ENCODE assay signal across 19 mouse cellular contexts in genomic region chr11:19961088-19961487, GRCm38 (mm10). TPM values are rescaled to one million over a fixed set of nuclear protein-coding genes. Genes with fewer than 3 reads are reported as not detected.
DNase-seq lines count a peak whose midpoint lies in the region; TF ChIP-seq lines count a peak whose summit lies in the region.
"Had no signal": no experiment of that assay in that cellular context is flagged by ENCODE, and none has a peak within 500 bp of the region (broad histone marks: within the 10 kb centered on the region; RNA-seq: fewer than 3 reads in every experiment).

No protein-coding gene starts in this region.

- DNase-seq in gastrocnemius, adult 2 months: no peak
- no peak for DNase-seq in gastrocnemius, postnatal 14 days
- peak; percentile 36 for DNase-seq in 3134 (ENCODE audit: extremely low read depth, insufficient read length, low spot score)
- peak; percentile 94 for DNase-seq in gonadal fat pad, adult 2 months (ENCODE audit: low read depth)
- DNase-seq in right cerebral cortex, postnatal 4 days: no peak
- DNase-seq in testis, postnatal 10 days (ENCODE audit: low spot score): no peak
- DNase-seq in heart, adult 8-10 months (ENCODE audit: low spot score): no peak
- DNase-seq: gastrocnemius, postnatal 36 days; heart, postnatal 36 days; kidney, adult 18-20 months; kidney, postnatal 25 days; right cerebral cortex, postnatal 25 days; thymus, postnatal 36 days had no signal

- peak overlapping the region; percentile 82; the same call in 1 of the 2 replicates for H3K27ac ChIP-seq in gastrocnemius, adult 2 months
- H3K27ac ChIP-seq: forebrain, embryonic 12.5 days; heart, embryonic 13.5 days; hindbrain, embryonic 15.5 days; lung, embryonic 15.5 days; neural tube, embryonic 13.5 days had no signal

- H3K79me2 ChIP-seq in C2C12 (ENCODE audit: control insufficient read depth, insufficient read depth): peaks cover 100% of the 10 kb centered on the region

- no peak overlapping the region for H3K4me3 ChIP-seq in gastrocnemius, adult 2 months
- no peak overlapping the region for H3K4me3 ChIP-seq in C2C12 (ENCODE audit: insufficient read depth, poor library complexity, severe bottlenecking)
- H3K4me3 ChIP-seq: forebrain, embryonic 12.5 days; heart, embryonic 13.5 days; hindbrain, embryonic 15.5 days; lung, embryonic 15.5 days; neural tube, embryonic 13.5 days had no signal

- H3ac ChIP-seq in C2C12 (ENCODE audit: control insufficient read depth, insufficient read length, low read depth): no peak overlapping the region

- TF ChIP-seq CTCF in gastrocnemius, adult 2 months (IDR thresholded peaks at IDR 0.05): no peak
- TF ChIP-seq CTCF in C2C12 (IDR thresholded peaks at IDR 0.05; ENCODE audit: control insufficient read depth, insufficient read depth, insufficient read length): no peak

- H3K79me3 ChIP-seq in C2C12 (ENCODE audit: low read depth): peaks cover 91% of the 10 kb centered on the region

- intact Hi-C loops in gastrocnemius, adult 2 months (cut with DNase I): loop anchor here (5.0 kb wide), 1 partner anchor 34 kb away; no protein-coding TSS in a partner anchor
- intact Hi-C loops in gastrocnemius, postnatal 14 days (cut with DNase I; ENCODE audit: low total_unique reads): no loop called here

- H3K27me3 ChIP-seq in C2C12 (ENCODE audit: control insufficient read depth, insufficient read depth, insufficient read length): no peaks in the 10 kb centered on the region
- H3K27me3 ChIP-seq: forebrain, embryonic 12.5 days; heart, embryonic 13.5 days; hindbrain, embryonic 15.5 days; lung, embryonic 15.5 days; neural tube, embryonic 13.5 days had no signal

- H3K36me3 ChIP-seq in C2C12 (ENCODE audit: control insufficient read depth, insufficient read depth): peaks cover 17% of the 10 kb centered on the region
- H3K36me3 ChIP-seq: forebrain, embryonic 12.5 days; heart, embryonic 13.5 days; hindbrain, embryonic 15.5 days; lung, embryonic 15.5 days; neural tube, embryonic 13.5 days had no signal

TF ChIP-seq in C2C12, 6 proteins besides CTCF, POLR2A, EP300 and RAD21:
- TF ChIP-seq CEBPB (IDR thresholded peaks at IDR 0.05; ENCODE audit: low read depth) (peak; percentile 81), USF1 (IDR thresholded peaks at IDR 0.05; ENCODE audit: low read depth) (no peak), MYOD1 (IDR thresholded peaks at IDR 0.05; ENCODE audit: control insufficient read depth, insufficient read length, low read depth) (no peak)

RNA-seq across cellular contexts. Expression of gene Spred2, which starts 36.9 kb away (rescaled TPM):
- 1 to 10 TPM; 5.6 to 7.8 TPM for total RNA-seq in gastrocnemius, adult 2 months (2021)
- 10 to 100 TPM; 12.3 to 14.3 TPM for total RNA-seq in gastrocnemius, postnatal 14 days (2021)
- polyA plus RNA-seq in C2C12 (2012; fragmentation: generic; extraction: Trizol): 22.0 TPM
- 15.1 and 25.7 TPM in 2 replicates for polyA plus RNA-seq in gonadal fat pad, adult 2 months (2012; rRNA removed)
- total RNA-seq in heart, adult 8-10 months (2022): 10 to 100 TPM; 17.0 to 20.7 (median 20.0) TPM

Comparison
In these comparisons a context has a peak if more than half of its experiments do, and no peak if none do; other contexts are left out.
1. DNase-seq: peak in 3134 (single experiment) and gonadal fat pad, adult 2 months (single experiment); none in gastrocnemius, adult 2 months (single experiment), gastrocnemius, postnatal 14 days (single experiment), right cerebral cortex, postnatal 4 days (single experiment), testis, postnatal 10 days (single experiment) and heart, adult 8-10 months (single experiment).